Mouse (Mus musculus) bone marrow, adult 2 months (tissue): ENCODE measurements around the gene Rpn1. TPM values are rescaled to one million over a fixed set of nuclear protein-coding genes. Genes with fewer than 3 reads are reported as not detected.

Experiments
- H3K27ac ChIP-seq: fragments of 200-500 bp; 2 replicates; pipeline ENCODE4 v1.5.1; 2012; ENCODE audit warnings: low read depth, mild to moderate bottlenecking, control low read depth, inconsistent platforms, low read length; ENCODE audit not compliant: control insufficient read depth, poor library complexity, insufficient read depth
- H3K4me1 ChIP-seq: fragments of 200-500 bp; 2 replicates; pipeline ENCODE4 v1.6.1; 2011; ENCODE audit warnings: low read length; ENCODE audit not compliant: control insufficient read depth, insufficient read depth
- H3K4me3 ChIP-seq: fragments of 200-500 bp; replicated peaks from 2 replicates; pipeline ENCODE3; 2011; ENCODE audit warnings: mild to moderate bottlenecking, low read depth, low read length, control low read depth; ENCODE audit not compliant: control insufficient read depth
- CTCF ChIP-seq: fragments of 200-500 bp; IDR thresholded peaks from 2 replicates; pipeline ENCODE4 v1.5.1; 2011; ENCODE audit warnings: low read length, control low read depth; ENCODE audit not compliant: control insufficient read depth, insufficient read depth
- POLR2A ChIP-seq: fragments of 200-500 bp; IDR thresholded peaks from 2 replicates; pipeline ENCODE4 v1.6.1; 2011; ENCODE audit warnings: low read depth, mild to moderate bottlenecking, control low read depth, low read length, borderline replicate concordance; ENCODE audit not compliant: control insufficient read depth
- WGBS: fragments of 180-500 bp; shearing (Covaris S2); methylation state at CpG from one replicate; pipeline ENCODE4 v1.1.7; 2018; 5-methylcytosine and 5-hydroxymethylcytosine counted together
- polyA plus RNA-seq: library from polyadenylated mRNA; stranded (reverse); fragments of >200 nt; gene quantifications from 2 replicates; pipeline ENCODE4 v1.2.4, GENCODE M21; 2011; ENCODE audit warnings: low replicate concordance; ENCODE audit not compliant: missing spikeins, insufficient read depth, insufficient read length

Gene Rpn1
- polyA plus RNA-seq, 1 experiment: 38.7 TPM

DNA sequence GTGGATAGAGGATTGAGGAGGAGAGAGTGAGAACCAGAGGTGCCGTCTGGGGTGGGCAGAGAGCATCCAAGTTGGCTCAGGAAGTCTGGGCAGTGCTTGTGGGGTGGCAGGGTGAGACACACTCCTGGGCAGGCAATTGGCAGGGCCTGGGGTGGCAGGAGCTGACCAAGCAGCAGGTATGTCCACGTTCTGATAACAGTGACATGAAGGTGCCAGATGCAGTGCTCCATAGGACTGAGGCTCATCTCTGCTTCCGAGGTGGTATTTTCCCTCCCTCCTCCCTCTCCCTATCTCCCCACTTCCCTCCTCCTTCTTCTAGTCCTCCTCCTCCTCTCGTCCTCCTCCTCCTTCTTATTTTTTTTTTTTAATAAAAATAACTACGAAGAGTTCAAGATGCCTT is 47.2 kb downstream of the Rpn1 start:
- TF ChIP-seq POLR2A (no peak), CTCF (no peak)
- WGBS: 28% methylated on average over 5 of the region's 5 CpGs
- Histone ChIP-seq H3K4me1 (no peaks in the 10 kb centered on the region), H3K4me3 (no peak overlapping the region), H3K27ac (no peak overlapping the region)

DNA sequence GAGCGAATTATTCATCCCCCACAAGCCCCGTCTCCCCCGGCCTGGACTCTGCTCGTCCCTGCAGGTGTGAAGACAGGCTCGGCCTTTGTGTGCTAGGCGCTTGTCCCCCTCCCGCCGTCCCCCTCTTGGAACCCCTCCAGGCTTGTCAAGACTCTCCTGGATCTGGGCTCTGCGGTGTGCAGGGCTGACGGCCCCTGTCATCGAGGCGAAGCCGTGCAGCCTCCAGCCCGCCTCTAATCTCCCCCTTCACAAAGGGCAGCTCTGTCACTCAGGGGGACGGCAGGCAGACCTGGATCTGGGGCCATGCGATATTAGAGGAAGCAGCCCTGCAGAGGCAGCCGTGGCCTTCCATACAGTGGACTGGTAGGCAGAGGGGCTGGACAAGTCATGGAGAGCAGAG is 47.8 kb downstream of the Rpn1 start:
- Histone ChIP-seq H3K4me1 (no peaks in the 10 kb centered on the region), H3K4me3 (no peak overlapping the region), H3K27ac (no peak overlapping the region)
- WGBS: 16% methylated on average over 17 of the region's 17 CpGs
- no peak for TF ChIP-seq POLR2A
- TF ChIP-seq CTCF: no peak

DNA sequence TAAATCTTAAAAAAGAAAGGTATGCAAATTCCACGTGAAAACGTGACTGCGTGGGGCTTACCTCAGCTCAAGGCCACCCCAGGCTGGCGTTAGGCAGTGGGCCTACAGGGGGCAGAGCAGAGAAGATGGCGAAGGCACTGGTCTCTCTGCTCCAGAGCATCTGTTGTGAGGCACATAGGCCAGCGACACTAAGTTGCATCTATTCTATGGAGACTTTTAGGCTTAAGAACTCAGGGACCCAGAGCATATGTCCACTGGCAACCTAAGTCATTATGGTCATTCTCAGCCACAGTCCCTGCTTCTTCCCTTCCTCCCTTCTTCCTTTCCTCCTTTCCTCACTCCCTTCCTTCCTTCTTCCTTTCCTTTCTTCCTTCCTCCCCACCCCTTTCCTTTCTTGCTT is 48.8 kb downstream of the Rpn1 start:
- WGBS: 75% methylated on average over 6 of the region's 6 CpGs
- no peak overlapping the region for H3K4me3 ChIP-seq
- TF ChIP-seq POLR2A (no peak), CTCF (no peak)
- H3K4me1 ChIP-seq: no peaks in the 10 kb centered on the region
- H3K27ac ChIP-seq: no peak overlapping the region

DNA sequence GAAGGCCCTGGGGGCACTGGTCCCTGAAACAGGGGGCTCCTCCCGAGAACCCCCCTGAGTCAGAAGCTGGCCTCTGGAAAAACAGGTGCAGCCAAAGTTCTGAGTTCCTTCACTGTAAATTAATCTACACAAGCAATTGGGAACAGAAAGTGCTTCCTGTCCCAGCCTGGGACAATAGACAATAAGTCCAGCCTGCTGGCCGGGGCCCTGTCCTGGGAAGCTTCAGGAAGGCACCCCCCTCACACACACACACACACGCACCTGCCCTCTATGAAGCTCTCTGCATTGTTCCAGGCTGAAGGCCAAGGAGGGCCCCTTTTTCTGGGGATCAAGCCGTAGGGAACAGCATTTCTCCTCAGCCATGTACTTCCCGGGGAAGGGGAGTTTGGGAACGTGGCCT is 49.6 kb downstream of the Rpn1 start:
- H3K4me3 ChIP-seq: no peak overlapping the region
- no peak for TF ChIP-seq CTCF
- no peak for TF ChIP-seq POLR2A
- H3K27ac ChIP-seq: no peak overlapping the region
- H3K4me1 ChIP-seq: no peaks in the 10 kb centered on the region
- 78% methylated on average over 6 of the region's 6 CpGs for WGBS

DNA sequence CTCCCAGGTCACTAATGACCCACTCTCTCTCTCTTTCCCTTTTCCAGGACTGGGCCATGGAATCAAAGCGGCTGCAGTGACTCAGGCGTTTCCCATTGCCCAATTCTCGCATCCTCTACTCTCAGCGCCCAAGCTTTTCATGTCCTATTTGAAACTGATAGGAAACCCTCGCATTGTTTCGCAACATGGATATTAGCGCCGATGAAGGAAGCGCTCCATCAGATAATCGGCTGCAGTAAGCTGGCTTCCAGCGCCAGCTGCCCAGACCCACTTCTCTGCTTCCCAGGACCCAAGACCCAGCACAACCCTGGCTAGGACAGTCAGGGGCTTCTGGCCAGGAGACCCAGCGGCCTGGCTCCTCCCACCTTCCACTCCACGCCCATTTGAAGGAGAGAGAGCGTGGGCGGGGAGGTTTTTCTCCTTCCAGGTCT is 51.9 kb downstream of the Rpn1 start:
- no peak overlapping the region for H3K4me3 ChIP-seq
- no peaks in the 10 kb centered on the region for H3K4me1 ChIP-seq
- H3K27ac ChIP-seq: no peak overlapping the region
- 8% methylated on average over 15 of the region's 15 CpGs for WGBS
- TF ChIP-seq POLR2A (no peak), CTCF (no peak)

DNA sequence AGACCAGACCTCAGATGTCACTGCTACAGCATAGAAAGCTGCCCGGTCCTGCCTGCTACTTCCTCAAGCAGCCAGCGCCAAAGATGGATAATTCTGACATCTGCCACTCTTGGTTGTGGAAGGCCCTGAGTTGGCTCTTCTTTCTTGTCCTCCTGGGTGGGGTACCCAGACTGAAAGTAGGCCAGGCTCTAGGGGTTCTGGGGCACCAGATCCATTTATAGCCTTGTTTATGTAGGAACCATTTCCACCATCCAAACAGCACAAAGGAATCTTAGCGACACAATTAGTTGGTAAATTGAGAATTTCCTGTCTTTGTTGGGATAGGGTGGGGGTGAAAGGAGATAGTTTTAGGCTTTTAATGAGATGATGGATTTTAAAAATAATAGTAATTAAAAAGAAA is 54.2 kb downstream of the Rpn1 start:
- no peaks in the 10 kb centered on the region for H3K4me1 ChIP-seq
- no peak overlapping the region for H3K27ac ChIP-seq
- TF ChIP-seq CTCF (no peak), POLR2A (no peak)
- 67% methylated on average over 3 of the region's 3 CpGs for WGBS
- H3K4me3 ChIP-seq: no peak overlapping the region

DNA sequence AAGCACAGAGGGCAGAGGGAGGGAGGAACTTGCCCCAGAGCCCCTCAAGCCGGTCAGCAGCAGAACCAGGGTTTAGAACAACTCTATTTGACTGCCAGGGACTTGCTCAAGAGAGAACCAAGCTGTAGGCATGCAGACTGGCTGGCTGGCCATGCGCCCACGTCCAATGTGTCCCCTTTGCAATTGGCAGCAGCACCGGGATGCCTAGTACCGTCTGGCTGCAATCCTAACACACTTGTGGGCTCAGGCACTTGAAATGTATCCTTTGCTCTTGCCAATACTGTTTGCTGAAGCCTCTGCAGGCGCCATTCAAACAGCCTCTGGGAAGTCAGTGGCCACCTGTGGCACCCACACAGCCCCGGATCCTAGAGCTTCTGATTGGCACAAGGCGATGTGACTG is 56.0 kb downstream of the Rpn1 start:
- Histone ChIP-seq H3K4me1 (no peaks in the 10 kb centered on the region), H3K27ac (no peak overlapping the region), H3K4me3 (no peak overlapping the region)
- TF ChIP-seq CTCF (no peak), POLR2A (no peak)
- WGBS: 52% methylated on average over 8 of the region's 8 CpGs

DNA sequence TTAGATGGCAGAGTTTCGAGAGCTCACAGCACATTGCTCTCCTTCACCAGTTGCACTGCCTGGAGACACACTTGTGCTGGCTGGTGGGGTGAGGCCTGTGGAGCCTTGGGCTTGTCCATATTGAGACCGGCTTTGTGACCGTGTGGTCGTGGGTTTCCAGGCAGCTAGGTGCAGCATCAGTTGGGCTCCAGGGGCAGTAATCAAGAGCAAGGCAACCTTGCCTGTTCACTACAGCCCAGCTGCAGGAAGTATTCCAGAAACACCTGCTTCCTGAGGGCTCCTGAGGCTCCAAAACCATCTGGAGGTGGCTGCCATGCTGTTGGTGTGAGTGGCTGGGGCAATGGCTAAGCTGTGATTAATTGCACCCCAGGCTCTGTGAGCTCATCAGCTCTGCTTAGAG is 61.5 kb downstream of the Rpn1 start:
- Histone ChIP-seq H3K4me1 (no peaks in the 10 kb centered on the region), H3K4me3 (no peak overlapping the region), H3K27ac (no peak overlapping the region)
- TF ChIP-seq POLR2A (no peak), CTCF (no peak)
- 58% methylated on average over 4 of the region's 4 CpGs for WGBS

DNA sequence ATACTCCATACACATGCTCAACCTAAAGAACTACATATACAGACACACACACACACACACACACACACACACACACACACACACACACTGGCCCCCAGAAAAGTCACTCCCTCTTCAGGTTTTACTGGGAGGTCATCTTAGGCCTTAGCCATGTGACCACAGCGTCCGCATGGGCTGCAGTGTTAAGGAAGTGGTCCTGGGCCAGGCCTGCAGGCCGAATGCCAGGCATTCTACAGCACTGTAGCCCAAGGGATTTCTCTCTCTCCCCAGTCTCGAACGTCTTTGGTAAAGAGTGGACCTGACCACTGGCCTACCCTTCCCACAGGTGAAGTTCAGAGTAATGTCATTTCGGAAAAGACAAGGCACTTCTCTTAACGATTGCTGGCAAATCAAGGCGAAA is 62.3 kb downstream of the Rpn1 start:
- H3K27ac ChIP-seq: no peak overlapping the region
- TF ChIP-seq CTCF (no peak), POLR2A (no peak)
- 64% methylated on average over 8 of the region's 8 CpGs for WGBS

More for the DNA sequence above, 62.3 kb downstream of the Rpn1 start:
- Histone ChIP-seq H3K4me3 (no peak overlapping the region), H3K4me1 (no peaks in the 10 kb centered on the region)
